Mouse (Mus musculus) bone marrow, adult 2 months (tissue): ENCODE data around the gene Mgat5. TPM values are rescaled to one million over a fixed set of nuclear protein-coding genes. Genes with fewer than 3 reads are reported as not detected.

Experiments used
- H3K27ac ChIP-seq: fragments of 200-500 bp; 2 replicates; pipeline ENCODE4 v1.5.1; 2012; ENCODE audit warnings: low read depth, mild to moderate bottlenecking, control low read depth, inconsistent platforms, low read length; ENCODE audit not compliant: control insufficient read depth, poor library complexity, insufficient read depth
- H3K4me1 ChIP-seq: fragments of 200-500 bp; 2 replicates; pipeline ENCODE4 v1.6.1; 2011; ENCODE audit warnings: low read length; ENCODE audit not compliant: control insufficient read depth, insufficient read depth
- H3K4me3 ChIP-seq: fragments of 200-500 bp; replicated peaks from 2 replicates; pipeline ENCODE3; 2011; ENCODE audit warnings: mild to moderate bottlenecking, low read depth, low read length, control low read depth; ENCODE audit not compliant: control insufficient read depth
- CTCF ChIP-seq: fragments of 200-500 bp; IDR thresholded peaks from 2 replicates; pipeline ENCODE4 v1.5.1; 2011; ENCODE audit warnings: low read length, control low read depth; ENCODE audit not compliant: control insufficient read depth, insufficient read depth
- POLR2A ChIP-seq: fragments of 200-500 bp; IDR thresholded peaks from 2 replicates; pipeline ENCODE4 v1.6.1; 2011; ENCODE audit warnings: low read depth, mild to moderate bottlenecking, control low read depth, low read length, borderline replicate concordance; ENCODE audit not compliant: control insufficient read depth
- WGBS: fragments of 180-500 bp; shearing (Covaris S2); methylation state at CpG from one replicate; pipeline ENCODE4 v1.1.7; 2018; 5-methylcytosine and 5-hydroxymethylcytosine counted together
- polyA plus RNA-seq: library from polyadenylated mRNA; stranded (reverse); fragments of >200 nt; gene quantifications from 2 replicates; pipeline ENCODE4 v1.2.4, GENCODE M21; 2011; ENCODE audit warnings: low replicate concordance; ENCODE audit not compliant: missing spikeins, insufficient read depth, insufficient read length

Gene Mgat5
- polyA plus RNA-seq, 1 experiment, result 9.7 TPM

- Histone ChIP-seq H3K4me1 (peaks cover 13% of the 10 kb centered on the region), H3K27ac (peak overlapping the region; percentile 39; the same call in 1 of the 2 replicates), H3K4me3 (no peak overlapping the region)
- TF ChIP-seq CTCF (no peak), POLR2A (no peak)
- WGBS, result 9% methylated on average over 13 of the region's 13 CpGs
Measured at GRCm38 (mm10) chr1:127308989-127309701, 104.3 kb downstream of the Mgat5 start.

- no peak overlapping the region for H3K27ac ChIP-seq
- 31% methylated on average over 5 of the region's 5 CpGs for WGBS
Measured at GRCm38 (mm10) chr1:127310011-127310410, 105.2 kb downstream of the Mgat5 start.

GRCm38 (mm10) chr1:127310703-127311102 lies 105.9 kb downstream of the Mgat5 start:
- Histone ChIP-seq H3K4me1 (peaks cover 11% of the 10 kb centered on the region), H3K4me3 (no peak overlapping the region), H3K27ac (no peak overlapping the region)
- TF ChIP-seq CTCF, result no peak
- no peak for TF ChIP-seq POLR2A
- 56% methylated on average over 3 of the region's 3 CpGs for WGBS

More at GRCm38 (mm10) chr1:127310011-127310410, 105.2 kb downstream of the Mgat5 start:
- TF ChIP-seq CTCF (no peak), POLR2A (no peak)
- H3K4me3 ChIP-seq, result no peak overlapping the region
- H3K4me1 ChIP-seq, result peaks cover 11% of the 10 kb centered on the region

GRCm38 (mm10) chr1:127313652-127314350 lies 109.0 kb downstream of the Mgat5 start:
- WGBS, result 71% methylated on average over 8 of the region's 8 CpGs
- Histone ChIP-seq H3K27ac (no peak overlapping the region), H3K4me1 (peaks cover 3% of the 10 kb centered on the region; the same call in 1 of the 2 replicates), H3K4me3 (no peak overlapping the region)
- TF ChIP-seq POLR2A (no peak), CTCF (no peak)

GRCm38 (mm10) chr1:127315763-127316627 lies 111.2 kb downstream of the Mgat5 start:
- Histone ChIP-seq H3K4me1 (peaks cover 1% of the 10 kb centered on the region; the same call in 1 of the 2 replicates), H3K27ac (no peak overlapping the region)
- 69% methylated on average over 13 of the region's 13 CpGs for WGBS

GRCm38 (mm10) chr1:127316651-127317050 lies 111.8 kb downstream of the Mgat5 start:
- TF ChIP-seq POLR2A, result no peak
- no peak for TF ChIP-seq CTCF
- peaks cover 2% of the 10 kb centered on the region; the same call in 1 of the 2 replicates for H3K4me1 ChIP-seq
- 82% methylated on average over 6 of the region's 6 CpGs for WGBS
- H3K4me3 ChIP-seq, result no peak overlapping the region
- no peak overlapping the region for H3K27ac ChIP-seq

More at GRCm38 (mm10) chr1:127315763-127316627, 111.2 kb downstream of the Mgat5 start:
- TF ChIP-seq CTCF, result no peak
- TF ChIP-seq POLR2A, result no peak
- H3K4me3 ChIP-seq, result peak overlapping the region; percentile 26

- H3K4me3 ChIP-seq, result no peak overlapping the region
- 72% methylated on average over 9 of the region's 9 CpGs for WGBS
- H3K4me1 ChIP-seq, result peaks cover 2% of the 10 kb centered on the region; the same call in 1 of the 2 replicates
- H3K27ac ChIP-seq, result no peak overlapping the region
- TF ChIP-seq CTCF, result no peak
- no peak for TF ChIP-seq POLR2A
Measured at GRCm38 (mm10) chr1:127317541-127317940, 112.7 kb downstream of the Mgat5 start.

GRCm38 (mm10) chr1:127318486-127318885 lies 113.7 kb downstream of the Mgat5 start:
- no peak for TF ChIP-seq CTCF
- no peak for TF ChIP-seq POLR2A
- 22% methylated on average over 7 of the region's 7 CpGs for WGBS

GRCm38 (mm10) chr1:127319768-127320167 lies 115.0 kb downstream of the Mgat5 start:
- Histone ChIP-seq H3K4me1 (peaks cover 2% of the 10 kb centered on the region; the same call in 1 of the 2 replicates), H3K27ac (no peak overlapping the region), H3K4me3 (no peak overlapping the region)
- 55% methylated on average over 6 of the region's 6 CpGs for WGBS
- no peak for TF ChIP-seq POLR2A
- no peak for TF ChIP-seq CTCF

More at GRCm38 (mm10) chr1:127318486-127318885, 113.7 kb downstream of the Mgat5 start:
- Histone ChIP-seq H3K4me3 (no peak overlapping the region), H3K4me1 (peaks cover 2% of the 10 kb centered on the region; the same call in 1 of the 2 replicates), H3K27ac (no peak overlapping the region)
